Mouse (Mus musculus) megakaryocyte, embryonic 14.5 days (primary cell): ENCODE results near the gene Pip4k2b. TPM values are rescaled to one million over a fixed set of nuclear protein-coding genes. Genes with fewer than 3 reads are reported as not detected.
A peak's percentile ranks its signal among the peaks of the same experiment; 100 is the strongest.

Experiments used
- H3K27me3 ChIP-seq: replicated peaks from 2 replicates; pipeline ENCODE3; 2012; ENCODE audit warnings: inconsistent platforms
- H3K36me3 ChIP-seq: replicated peaks from 2 replicates; pipeline ENCODE3; 2012; ENCODE audit warnings: low read length, inconsistent platforms, mixed read lengths
- H3K4me1 ChIP-seq: 2 replicates; pipeline ENCODE4 v1.6.1; 2012; ENCODE audit warnings: inconsistent platforms
- H3K4me3 ChIP-seq: replicated peaks from 2 replicates; pipeline ENCODE3; 2012; ENCODE audit warnings: moderate library complexity, mild to moderate bottlenecking, inconsistent platforms
- H3K9me3 ChIP-seq: 2 replicates; pipeline ENCODE4 v1.6.1; 2012; ENCODE audit warnings: inconsistent platforms
- FLI1 ChIP-seq: IDR thresholded peaks from 2 replicates; pipeline ENCODE4 v1.6.1; 2012; ENCODE audit warnings: low read length, inconsistent platforms, mixed read lengths
- GATA1 ChIP-seq: IDR thresholded peaks from 3 replicates; pipeline ENCODE4 v1.6.1; 2012; ENCODE audit warnings: mixed read lengths, low read length, inconsistent platforms, borderline replicate concordance
- polyA plus RNA-seq: library from polyadenylated mRNA; stranded (reverse); fragments of >175 nt; gene quantifications from 2 replicates; pipeline ENCODE4 v1.2.3, GENCODE M21; 2012; ENCODE audit warnings: low replicate concordance; ENCODE audit not compliant: insufficient read depth

The Pip4k2b gene
- polyA plus RNA-seq, 1 experiment, result 31.7 TPM

- peaks cover 27% of the 10 kb centered on the region for H3K4me1 ChIP-seq
- peaks cover 6% of the 10 kb centered on the region; the same call in 1 of the 2 replicates for H3K9me3 ChIP-seq
- TF ChIP-seq FLI1 (no peak), GATA1 (no peak)
- H3K27me3 ChIP-seq, result peaks cover 44% of the 10 kb centered on the region
- no peak overlapping the region for H3K4me3 ChIP-seq
- H3K36me3 ChIP-seq, result peaks cover 92% of the 10 kb centered on the region
Measured at GRCm38 (mm10) chr11:97670234-97671176, 74.0 kb downstream of the Pip4k2b start.

DNA sequence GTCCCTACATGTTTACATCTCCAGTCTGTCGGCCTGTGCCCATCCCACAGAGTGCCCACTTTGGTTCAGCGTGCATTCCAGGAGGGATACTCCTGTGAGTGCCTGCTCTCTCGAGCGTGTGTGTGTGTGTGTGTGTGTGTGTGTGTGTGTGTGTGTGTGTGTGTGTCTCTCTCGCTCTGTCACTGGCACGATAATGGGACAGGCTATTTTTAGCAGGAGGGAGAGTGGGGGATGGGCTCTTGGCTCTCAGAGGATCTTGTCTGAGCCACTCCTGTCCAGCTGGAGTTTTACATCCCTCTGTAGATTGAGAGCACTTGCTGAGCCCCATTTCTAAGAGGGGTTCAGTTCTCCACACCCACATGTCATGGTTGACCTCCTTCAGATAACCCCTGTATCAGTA, 74.7 kb downstream of the Pip4k2b start:
- Histone ChIP-seq H3K9me3 (peaks cover 8% of the 10 kb centered on the region; the same call in 1 of the 2 replicates), H3K4me3 (no peak overlapping the region), H3K4me1 (peaks cover 31% of the 10 kb centered on the region), H3K27me3 (peaks cover 49% of the 10 kb centered on the region), H3K36me3 (peaks cover 90% of the 10 kb centered on the region)
- TF ChIP-seq GATA1 (no peak), FLI1 (no peak)

DNA sequence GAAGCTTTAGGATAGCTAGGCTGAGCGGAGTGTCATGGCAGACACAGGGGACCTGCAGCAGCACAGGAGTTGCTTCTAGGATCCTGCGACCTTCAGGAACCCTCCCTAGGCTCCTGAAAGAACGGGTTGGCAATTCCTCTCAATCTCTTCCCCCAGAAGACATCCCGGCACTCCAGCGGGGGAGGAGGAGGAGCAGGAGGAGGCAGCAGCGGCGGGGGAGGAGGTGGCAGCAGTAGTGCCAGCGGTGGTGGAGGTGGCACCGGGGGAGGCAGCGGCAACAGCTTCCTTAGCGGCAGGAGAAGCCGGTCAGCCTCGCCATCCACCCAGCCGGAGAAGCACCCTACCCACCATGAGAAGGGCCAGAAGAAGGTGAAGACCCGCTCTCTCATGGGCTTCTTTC, 75.2 kb downstream of the Pip4k2b start:
- Histone ChIP-seq H3K4me3 (no peak overlapping the region), H3K9me3 (peaks cover 8% of the 10 kb centered on the region; the same call in 1 of the 2 replicates), H3K36me3 (peaks cover 85% of the 10 kb centered on the region), H3K4me1 (peaks cover 35% of the 10 kb centered on the region), H3K27me3 (peaks cover 50% of the 10 kb centered on the region)
- TF ChIP-seq FLI1, result no peak

GRCm38 (mm10) chr11:97668160-97668559, 76.3 kb downstream of the Pip4k2b start:
- H3K9me3 ChIP-seq, result peaks cover 8% of the 10 kb centered on the region; the same call in 1 of the 2 replicates
- H3K36me3 ChIP-seq, result peaks cover 74% of the 10 kb centered on the region
- no peak overlapping the region for H3K4me3 ChIP-seq
- H3K4me1 ChIP-seq, result peaks cover 42% of the 10 kb centered on the region
- TF ChIP-seq GATA1 (no peak), FLI1 (no peak)
- peaks cover 53% of the 10 kb centered on the region for H3K27me3 ChIP-seq

GRCm38 (mm10) chr11:97666794-97667193, 77.7 kb downstream of the Pip4k2b start:
- H3K9me3 ChIP-seq, result peaks cover 8% of the 10 kb centered on the region; the same call in 1 of the 2 replicates
- H3K36me3 ChIP-seq, result peaks cover 61% of the 10 kb centered on the region
- peaks cover 60% of the 10 kb centered on the region for H3K27me3 ChIP-seq
- peak overlapping the region; percentile 11 for H3K4me3 ChIP-seq
- peaks cover 53% of the 10 kb centered on the region for H3K4me1 ChIP-seq
- TF ChIP-seq GATA1, result no peak
- no peak for TF ChIP-seq FLI1

GRCm38 (mm10) chr11:97666221-97666620, 78.3 kb downstream of the Pip4k2b start:
- peaks cover 59% of the 10 kb centered on the region for H3K4me1 ChIP-seq
- peaks cover 62% of the 10 kb centered on the region for H3K27me3 ChIP-seq
- peaks cover 55% of the 10 kb centered on the region for H3K36me3 ChIP-seq
- H3K9me3 ChIP-seq, result peaks cover 8% of the 10 kb centered on the region; the same call in 1 of the 2 replicates
- H3K4me3 ChIP-seq, result no peak overlapping the region
- no peak for TF ChIP-seq GATA1
- no peak for TF ChIP-seq FLI1

DNA sequence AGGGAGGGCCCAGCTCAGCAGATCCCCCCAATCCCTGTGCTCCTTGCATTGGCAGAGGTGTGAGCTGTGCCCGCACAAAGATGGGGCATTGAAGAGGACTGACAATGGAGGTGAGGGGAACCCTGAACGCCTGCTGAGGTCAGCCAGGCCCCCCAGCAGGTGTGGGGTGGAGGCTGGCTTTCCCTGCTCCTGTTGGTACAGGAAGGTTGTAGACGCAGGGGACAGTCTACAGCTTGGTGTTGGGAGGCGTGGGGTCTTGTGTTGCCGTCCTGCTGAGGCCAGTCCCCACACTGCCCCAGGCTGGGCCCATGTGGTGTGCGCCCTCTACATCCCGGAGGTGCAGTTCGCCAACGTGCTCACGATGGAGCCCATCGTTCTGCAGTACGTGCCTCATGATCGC, 79.1 kb downstream of the Pip4k2b start:
- Histone ChIP-seq H3K4me3 (no peak overlapping the region), H3K4me1 (peaks cover 67% of the 10 kb centered on the region), H3K27me3 (peaks cover 67% of the 10 kb centered on the region), H3K9me3 (peaks cover 8% of the 10 kb centered on the region; the same call in 1 of the 2 replicates), H3K36me3 (peaks cover 47% of the 10 kb centered on the region)
- TF ChIP-seq GATA1, result no peak
- no peak for TF ChIP-seq FLI1

Other genes with a start within 250 kb of the Pip4k2b start
- not detected in 2 replicates for gene 4933428G20Rik, start 244.4 kb downstream of the Pip4k2b start, polyA plus RNA-seq
- 0.03 TPM in 1 of 2 replicates, not detected in the other for gene Srcin1, start 168.5 kb downstream of the Pip4k2b start, polyA plus RNA-seq
- 44.1 and 83.5 TPM in 2 replicates for gene Epop, start 115.0 kb downstream of the Pip4k2b start, polyA plus RNA-seq
- 8.6 TPM in 2 replicates for gene Mllt6, start 81.3 kb downstream of the Pip4k2b start, polyA plus RNA-seq
- 0.45 TPM in 1 of 2 replicates, not detected in the other for gene Cisd3, start 58.9 kb downstream of the Pip4k2b start, polyA plus RNA-seq
- 83.4 and 214 TPM in 2 replicates for gene Pcgf2, start 44.2 kb downstream of the Pip4k2b start, polyA plus RNA-seq
- gene Psmb3, start 41.3 kb downstream of the Pip4k2b start, polyA plus RNA-seq, result 44.4 and 47.3 TPM in 2 replicates
- 2.6 and 14.6 TPM in 2 replicates for gene Cwc25, start 21.9 kb upstream of the Pip4k2b start, polyA plus RNA-seq
- gene 1700001P01Rik, start 31.2 kb upstream of the Pip4k2b start, polyA plus RNA-seq, result not detected in 2 replicates
- 25.9 and 294 TPM in 2 replicates for gene Rpl23, start 37.7 kb upstream of the Pip4k2b start, polyA plus RNA-seq
- gene Lasp1, start 54.3 kb upstream of the Pip4k2b start, polyA plus RNA-seq, result 51.2 and 77.7 TPM in 2 replicates
- 1.7 TPM in 1 of 2 replicates, not detected in the other for gene B230217C12Rik, start 96.1 kb upstream of the Pip4k2b start, polyA plus RNA-seq
- not detected in 2 replicates for gene Fbxo47, start 139.4 kb upstream of the Pip4k2b start, polyA plus RNA-seq
- 1.6 TPM in 1 of 2 replicates, not detected in the other for gene Plxdc1, start 241.7 kb upstream of the Pip4k2b start, polyA plus RNA-seq